Mouse (Mus musculus): ENCODE measurements around the gene Surf4.

DNA sequence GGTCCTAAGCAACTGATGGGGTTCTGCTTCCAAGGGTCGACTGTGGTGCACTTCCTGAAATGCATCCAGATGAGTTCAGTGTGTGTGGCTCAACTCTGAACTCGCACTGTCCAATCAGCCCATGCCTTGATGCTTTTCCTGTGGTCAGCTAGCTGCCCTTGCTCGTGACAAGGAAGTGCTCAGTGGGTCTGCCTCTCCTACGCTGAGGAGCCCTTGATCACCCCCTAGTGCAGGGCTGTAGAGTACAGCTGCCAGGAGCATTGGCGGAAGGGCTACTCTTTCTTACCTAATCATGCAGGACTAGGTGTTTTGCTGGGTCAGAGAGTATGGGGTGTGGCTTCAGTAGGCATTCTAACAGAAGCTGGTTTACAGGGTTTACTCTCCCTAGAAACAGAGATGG lies 7.8 kb upstream of the Surf4 start:
- TF ChIP-seq MAX (IDR thresholded peaks at IDR 0.05; ENCODE audit: low read length) (no peak), POLR2AphosphoS2 (IDR thresholded peaks at IDR 0.05; ENCODE audit: low read depth, low read length) (no peak), EP300 (IDR thresholded peaks at IDR 0.05; ENCODE audit: low read length) (no peak), MXI1 (IDR thresholded peaks at IDR 0.05; ENCODE audit: low read depth, low read length) (no peak), ZNF384 (IDR thresholded peaks at IDR 0.05; ENCODE audit: low read depth, low read length) (no peak), POLR2A (IDR thresholded peaks at IDR 0.05; ENCODE audit: low read depth, low read length) (no peak), GABPA (IDR thresholded peaks at IDR 0.05; ENCODE audit: insufficient replicate concordance, low read depth, low read length) (no peak), CHD1 (IDR thresholded peaks at IDR 0.05; ENCODE audit: low read depth, low read length) (no peak), CTCF (conservative IDR thresholded peaks at IDR 0.05 in 1 of 2, IDR thresholded peaks at IDR 0.05 in 1 of 2; ENCODE audit: low read depth in 2 of 2, low read length in 2 of 2) (peak in 1 of 2 experiments; percentile 70; a peak in 2 of 4 replicates), NRF1 (IDR thresholded peaks at IDR 0.05; ENCODE audit: low read depth, low read length) (no peak)

Data from CH12.LX (cell line).